Mouse (Mus musculus): ENCODE results near the gene Plekhg5. TPM values are rescaled to one million over a fixed set of nuclear protein-coding genes. Genes with fewer than 3 reads are reported as not detected.
A peak's percentile ranks its signal among the peaks of the same experiment; 100 is the strongest.

The Plekhg5 gene
- polyA plus RNA-seq, 1 experiment from 2014 or later, result 11.9 TPM

DNA sequence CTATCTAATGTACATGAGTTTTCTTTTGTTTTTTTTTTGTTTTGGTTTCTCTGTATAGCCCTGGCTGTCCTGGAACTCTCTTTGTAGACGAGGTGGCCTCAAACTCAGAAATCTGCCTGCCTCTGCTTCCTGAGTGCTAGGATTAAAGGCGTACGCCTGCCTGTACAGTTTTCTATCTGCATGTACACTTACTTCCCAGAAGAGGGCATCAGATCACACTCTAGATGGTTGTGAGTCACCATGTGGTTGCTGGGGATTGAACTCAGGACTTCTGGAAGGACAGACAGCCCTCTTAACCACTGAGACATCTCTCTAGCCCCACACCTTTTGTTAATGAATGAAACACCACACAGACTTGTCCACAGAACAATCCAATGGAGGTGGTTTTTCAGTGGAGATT lies 7.0 kb downstream of the Plekhg5 start:
- WGBS, result 83% methylated on average over 3 of the region's 3 CpGs
- no peak for ATAC-seq (replicated peaks; ENCODE audit: extremely low read depth, insufficient read depth, low FRiP score)
- H3K4me2 ChIP-seq (ENCODE audit: low read depth, low read length), result no peak overlapping the region
- H3K27me3 ChIP-seq (ENCODE audit: control insufficient read depth, insufficient read depth, low read length), result no peaks in the 10 kb centered on the region
- no peaks in the 10 kb centered on the region for H3K9me3 ChIP-seq (replicated peaks; ENCODE audit: control insufficient read depth, low read length)
- H3K36me3 ChIP-seq (ENCODE audit: control insufficient read depth, insufficient read depth), result no peaks in the 10 kb centered on the region
- no peak overlapping the region for H3K27ac ChIP-seq (ENCODE audit: low read length)
- no peak overlapping the region for H3K4me3 ChIP-seq (ENCODE audit: low read length)
- H3K4me1 ChIP-seq (ENCODE audit: control insufficient read depth, insufficient read depth, low read length), result no peaks in the 10 kb centered on the region
- H3K9ac ChIP-seq (ENCODE audit: low read length), result no peak overlapping the region

- H3K4me2 ChIP-seq (ENCODE audit: low read depth, low read length), result no peak overlapping the region
- no peaks in the 10 kb centered on the region for H3K27me3 ChIP-seq (ENCODE audit: control insufficient read depth, insufficient read depth, low read length)
- H3K27ac ChIP-seq (ENCODE audit: low read length), result no peak overlapping the region
- no peak overlapping the region for H3K9ac ChIP-seq (ENCODE audit: low read length)
- no peak for ATAC-seq (replicated peaks; ENCODE audit: extremely low read depth, insufficient read depth, low FRiP score)
- no peaks in the 10 kb centered on the region for H3K4me1 ChIP-seq (ENCODE audit: control insufficient read depth, insufficient read depth, low read length)
- 66% methylated on average over 7 of the region's 7 CpGs for WGBS
- H3K36me3 ChIP-seq (ENCODE audit: control insufficient read depth, insufficient read depth), result no peaks in the 10 kb centered on the region
- H3K9me3 ChIP-seq (replicated peaks; ENCODE audit: control insufficient read depth, low read length), result no peaks in the 10 kb centered on the region
- no peak overlapping the region for H3K4me3 ChIP-seq (ENCODE audit: low read length)
These were observed 7.6 kb downstream of the Plekhg5 start for GRCm38 (mm10) chr4:152079931-152080330.

- WGBS, result 57% methylated on average over 7 of the region's 7 CpGs
- Histone ChIP-seq H3K27ac (ENCODE audit: low read length) (no peak overlapping the region), H3K27me3 (ENCODE audit: control insufficient read depth, insufficient read depth, low read length) (0 out of 2 replicates have a peak, but pooled peaks cover 4% of the 10 kb centered on the region), H3K4me2 (ENCODE audit: low read depth, low read length) (no peak overlapping the region), H3K9me3 (replicated peaks; ENCODE audit: control insufficient read depth, low read length) (no peaks in the 10 kb centered on the region; the same call in 1 of the 2 replicates), H3K9ac (ENCODE audit: low read length) (no peak overlapping the region), H3K36me3 (ENCODE audit: control insufficient read depth, insufficient read depth) (no peaks in the 10 kb centered on the region), H3K4me1 (ENCODE audit: control insufficient read depth, insufficient read depth, low read length) (peaks cover 20% of the 10 kb centered on the region), H3K4me3 (ENCODE audit: low read length) (no peak overlapping the region)
- ATAC-seq (replicated peaks; ENCODE audit: extremely low read depth, insufficient read depth, low FRiP score), result no peak
These were observed 11.4 kb downstream of the Plekhg5 start for GRCm38 (mm10) chr4:152083611-152084220.

GRCm38 (mm10) chr4:152084616-152085015 lies 12.3 kb downstream of the Plekhg5 start:
- no peak overlapping the region for H3K27ac ChIP-seq (ENCODE audit: low read length)
- WGBS, result 78% methylated on average over 7 of the region's 7 CpGs

GRCm38 (mm10) chr4:152086505-152087210 lies 14.4 kb downstream of the Plekhg5 start:
- H3K27ac ChIP-seq (ENCODE audit: low read length), result peak overlapping the region; percentile 54
- ATAC-seq (replicated peaks; ENCODE audit: extremely low read depth, insufficient read depth, low FRiP score), result peak; percentile 84

More at GRCm38 (mm10) chr4:152084616-152085015, 12.3 kb downstream of the Plekhg5 start:
- no peak overlapping the region for H3K4me3 ChIP-seq (ENCODE audit: low read length)
- H3K27me3 ChIP-seq (ENCODE audit: control insufficient read depth, insufficient read depth, low read length), result 0 out of 2 replicates have a peak, but pooled peaks cover 4% of the 10 kb centered on the region
- no peak overlapping the region for H3K9ac ChIP-seq (ENCODE audit: low read length)
- no peaks in the 10 kb centered on the region for H3K36me3 ChIP-seq (ENCODE audit: control insufficient read depth, insufficient read depth)
- H3K9me3 ChIP-seq (replicated peaks; ENCODE audit: control insufficient read depth, low read length), result no peaks in the 10 kb centered on the region; the same call in 1 of the 2 replicates
- H3K4me1 ChIP-seq (ENCODE audit: control insufficient read depth, insufficient read depth, low read length), result peaks cover 20% of the 10 kb centered on the region
- no peak overlapping the region for H3K4me2 ChIP-seq (ENCODE audit: low read depth, low read length)
- ATAC-seq (replicated peaks; ENCODE audit: extremely low read depth, insufficient read depth, low FRiP score), result no peak

DNA sequence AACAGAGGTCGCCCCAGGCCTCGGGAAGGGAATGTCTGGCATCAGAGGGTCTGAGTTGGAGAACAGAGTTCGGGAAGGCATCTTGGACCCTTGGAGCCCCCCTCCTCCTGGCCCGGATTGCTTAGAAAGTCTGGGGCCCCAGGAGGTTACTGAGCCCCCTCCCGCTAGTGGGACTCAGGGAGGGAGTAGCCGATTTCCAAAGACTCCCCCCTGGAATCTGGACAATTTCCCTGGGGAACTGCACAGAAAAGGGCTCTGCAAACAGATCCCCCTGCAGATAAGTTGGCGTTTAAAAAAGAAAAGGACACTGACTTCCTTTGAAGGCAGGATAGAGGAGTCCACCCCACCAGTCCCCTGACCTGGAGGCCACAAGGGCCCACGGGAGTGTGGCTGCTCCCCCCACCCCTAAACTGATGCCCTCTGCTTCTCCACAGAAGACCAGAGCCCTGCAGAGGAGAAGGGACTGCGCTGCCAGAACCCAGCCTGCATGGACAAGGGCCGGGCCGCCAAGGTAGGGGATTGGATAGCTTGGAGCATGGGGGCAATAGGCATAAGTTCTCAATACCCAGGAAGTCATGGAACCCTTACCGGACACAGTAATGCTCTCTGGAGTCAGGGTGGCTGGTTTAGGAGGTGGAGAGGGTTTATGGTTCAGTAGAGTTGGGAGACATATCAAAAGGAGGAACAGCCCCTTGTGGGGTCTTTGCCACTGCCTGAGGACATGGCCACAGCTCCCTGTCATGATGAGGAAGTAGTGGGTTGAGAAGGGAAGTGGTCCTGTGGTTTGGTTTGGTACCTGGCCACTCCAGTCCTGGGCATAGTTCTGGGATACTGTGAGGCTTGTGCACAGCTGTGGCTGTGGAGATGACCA lies 15.1 kb downstream of the Plekhg5 start:
- Histone ChIP-seq H3K4me1 (ENCODE audit: control insufficient read depth, insufficient read depth, low read length) (peaks cover 21% of the 10 kb centered on the region), H3K36me3 (ENCODE audit: control insufficient read depth, insufficient read depth) (no peaks in the 10 kb centered on the region), H3K4me2 (ENCODE audit: low read depth, low read length) (peak overlapping the region; percentile 96), H3K4me3 (ENCODE audit: low read length) (peak overlapping the region; percentile 87), H3K9ac (ENCODE audit: low read length) (peak overlapping the region; percentile 95), H3K9me3 (replicated peaks; ENCODE audit: control insufficient read depth, low read length) (no peaks in the 10 kb centered on the region; the same call in 1 of the 2 replicates), H3K27me3 (ENCODE audit: control insufficient read depth, insufficient read depth, low read length) (0 out of 2 replicates have a peak, but pooled peaks cover 4% of the 10 kb centered on the region), H3K27ac (ENCODE audit: low read length) (peak overlapping the region; percentile 54; the same call in 1 of the 2 replicates)
- 10% methylated on average over 12 of the region's 12 CpGs for WGBS
- peak; percentile 2; the same call in 1 of the 2 replicates for ATAC-seq (replicated peaks; ENCODE audit: extremely low read depth, insufficient read depth, low FRiP score)

More at GRCm38 (mm10) chr4:152086505-152087210, 14.4 kb downstream of the Plekhg5 start:
- Histone ChIP-seq H3K4me2 (ENCODE audit: low read depth, low read length) (peak overlapping the region; percentile 96), H3K9ac (ENCODE audit: low read length) (peak overlapping the region; percentile 95), H3K4me1 (ENCODE audit: control insufficient read depth, insufficient read depth, low read length) (peaks cover 20% of the 10 kb centered on the region), H3K27me3 (ENCODE audit: control insufficient read depth, insufficient read depth, low read length) (0 out of 2 replicates have a peak, but pooled peaks cover 4% of the 10 kb centered on the region), H3K36me3 (ENCODE audit: control insufficient read depth, insufficient read depth) (no peaks in the 10 kb centered on the region), H3K9me3 (replicated peaks; ENCODE audit: control insufficient read depth, low read length) (no peaks in the 10 kb centered on the region; the same call in 1 of the 2 replicates), H3K4me3 (ENCODE audit: low read length) (peak overlapping the region; percentile 87)
- under 1% methylated on average over 75 of the region's 92 CpGs for WGBS

DNA sequence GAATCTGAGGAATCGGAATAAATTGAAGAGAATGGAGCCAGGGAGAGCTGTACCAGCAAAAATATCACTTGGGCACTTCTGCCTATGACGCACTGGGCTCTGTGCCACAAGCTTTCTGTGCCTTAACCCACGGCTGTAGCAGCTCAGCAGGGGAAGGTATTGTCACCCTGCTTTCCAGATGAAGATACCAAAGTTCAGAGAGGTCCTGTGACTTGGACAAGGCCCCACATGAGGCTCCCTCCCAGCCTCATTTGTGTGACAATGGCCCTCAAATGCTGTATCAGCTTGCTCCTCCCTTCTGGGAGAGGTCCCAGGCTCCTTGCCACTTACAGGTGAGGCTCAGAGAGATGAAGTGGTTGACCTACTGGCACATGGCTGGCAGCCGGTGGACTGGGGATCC lies 15.8 kb downstream of the Plekhg5 start:
- 39% methylated on average over 4 of the region's 4 CpGs for WGBS
- Histone ChIP-seq H3K4me3 (ENCODE audit: low read length) (no peak overlapping the region), H3K27me3 (ENCODE audit: control insufficient read depth, insufficient read depth, low read length) (0 out of 2 replicates have a peak, but pooled peaks cover 4% of the 10 kb centered on the region)

DNA sequence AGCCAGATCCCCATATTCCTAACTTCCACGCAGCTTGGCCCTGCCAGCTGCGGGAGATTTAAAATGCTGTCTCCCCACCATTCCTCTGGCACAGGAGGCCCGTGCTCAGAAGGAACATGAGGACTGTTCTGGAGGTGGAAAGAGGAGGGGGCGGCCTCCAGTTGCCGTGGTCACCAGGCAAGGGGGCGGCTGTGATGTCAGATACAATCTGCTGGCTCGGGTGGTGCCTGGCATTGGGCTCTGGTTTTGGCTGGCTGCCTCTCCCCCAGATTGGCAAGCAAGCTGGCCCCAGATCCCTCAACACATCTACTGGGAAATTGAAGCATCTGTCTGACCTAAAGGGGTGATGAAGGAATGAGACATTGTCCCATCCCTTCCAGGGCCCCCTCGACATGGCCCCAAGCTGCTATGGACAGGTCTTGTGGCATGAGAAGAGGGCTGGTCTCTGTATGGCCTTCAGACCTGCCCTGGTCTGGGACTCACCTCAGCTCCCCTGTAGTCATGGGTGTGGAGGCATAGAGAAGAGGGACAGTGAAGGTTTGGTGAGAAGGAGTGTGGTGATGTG lies 16.3 kb downstream of the Plekhg5 start:
- Histone ChIP-seq H3K9ac (ENCODE audit: low read length) (no peak overlapping the region), H3K27ac (ENCODE audit: low read length) (no peak overlapping the region), H3K27me3 (ENCODE audit: control insufficient read depth, insufficient read depth, low read length) (0 out of 2 replicates have a peak, but pooled peaks cover 4% of the 10 kb centered on the region), H3K4me3 (ENCODE audit: low read length) (no peak overlapping the region), H3K4me1 (ENCODE audit: control insufficient read depth, insufficient read depth, low read length) (peaks cover 26% of the 10 kb centered on the region), H3K4me2 (ENCODE audit: low read depth, low read length) (peak overlapping the region; percentile 96; the same call in 1 of the 2 replicates), H3K36me3 (ENCODE audit: control insufficient read depth, insufficient read depth) (no peaks in the 10 kb centered on the region), H3K9me3 (replicated peaks; ENCODE audit: control insufficient read depth, low read length) (no peaks in the 10 kb centered on the region; the same call in 1 of the 2 replicates)
- 66% methylated on average over 8 of the region's 8 CpGs for WGBS
- ATAC-seq (replicated peaks; ENCODE audit: extremely low read depth, insufficient read depth, low FRiP score), result no peak

More for the DNA sequence above, 15.8 kb downstream of the Plekhg5 start:
- Histone ChIP-seq H3K9me3 (replicated peaks; ENCODE audit: control insufficient read depth, low read length) (no peaks in the 10 kb centered on the region; the same call in 1 of the 2 replicates), H3K27ac (ENCODE audit: low read length) (no peak overlapping the region), H3K4me2 (ENCODE audit: low read depth, low read length) (peak overlapping the region; percentile 96; the same call in 1 of the 2 replicates), H3K36me3 (ENCODE audit: control insufficient read depth, insufficient read depth) (no peaks in the 10 kb centered on the region), H3K9ac (ENCODE audit: low read length) (no peak overlapping the region), H3K4me1 (ENCODE audit: control insufficient read depth, insufficient read depth, low read length) (peaks cover 26% of the 10 kb centered on the region)
- ATAC-seq (replicated peaks; ENCODE audit: extremely low read depth, insufficient read depth, low FRiP score), result no peak
